Mouse (Mus musculus): ENCODE measurements around the gene Itgb4. TPM values are rescaled to one million over a fixed set of nuclear protein-coding genes. Genes with fewer than 3 reads are reported as not detected.

Itgb4 gene
- polyA plus RNA-seq, 2 experiments, result 0.11 to 0.17 TPM

GRCm38 (mm10) chr11:115997662-115998061 lies 23.2 kb downstream of the Itgb4 start:
- 74% methylated on average over 5 of the region's 5 CpGs for WGBS (ENCODE audit: insufficient replicate concordance)
- H3K4me2 ChIP-seq (ENCODE audit: low read depth), result no peak overlapping the region
- H3K27ac ChIP-seq, result no peak overlapping the region
- ATAC-seq (ENCODE audit: insufficient read depth) (no peak), DNase-seq (ENCODE audit: low read depth in 3 of 3, low spot score in 3 of 3) (no peak)
- TF ChIP-seq CTCF (IDR thresholded peaks at IDR 0.05; ENCODE audit: low read depth) (no peak), EP300 (IDR thresholded peaks at IDR 0.05; ENCODE audit: low read depth) (no peak)
- no peak overlapping the region for H3K4me3 ChIP-seq (ENCODE audit: insufficient read depth in 1 of 2, low read depth in 2 of 2, low read length in 2 of 2)
- peaks cover 0 to 2% of the 10 kb centered on the region in 2 experiments; a peak in 1 of 4 replicates for H3K4me1 ChIP-seq (replicated peaks; ENCODE audit: control insufficient read depth in 2 of 2, insufficient read depth in 2 of 2, low read length in 1 of 2)
- H3K27me3 ChIP-seq (ENCODE audit: control insufficient read depth, insufficient read depth, low read length), result no peaks in the 10 kb centered on the region
- no peak overlapping the region for H3K9ac ChIP-seq (replicated peaks)
- no peaks in the 10 kb centered on the region for H3K9me3 ChIP-seq (ENCODE audit: control insufficient read depth, low read length)
- H3K36me3 ChIP-seq (replicated peaks; ENCODE audit: control insufficient read depth, insufficient read depth, low read depth), result no peaks in the 10 kb centered on the region

- ATAC-seq (ENCODE audit: insufficient read depth) (0 out of 2 replicates have a peak, but pooled peaks have one; percentile 4), DNase-seq (ENCODE audit: low read depth in 3 of 3, low spot score in 3 of 3) (no peak)
- no peak overlapping the region for H3K4me3 ChIP-seq (ENCODE audit: insufficient read depth in 1 of 2, low read depth in 2 of 2, low read length in 2 of 2)
- no peak overlapping the region for H3K9ac ChIP-seq (replicated peaks)
- no peaks in the 10 kb centered on the region for H3K36me3 ChIP-seq (replicated peaks; ENCODE audit: control insufficient read depth, insufficient read depth, low read depth)
- WGBS (ENCODE audit: insufficient replicate concordance), result 13% methylated on average over 7 of the region's 7 CpGs
- no peak overlapping the region for H3K27ac ChIP-seq
- H3K4me1 ChIP-seq (replicated peaks; ENCODE audit: control insufficient read depth in 2 of 2, insufficient read depth in 2 of 2, low read length in 1 of 2), result peaks cover 0 to 2% of the 10 kb centered on the region in 2 experiments; a peak in 1 of 4 replicates
- no peak overlapping the region for H3K4me2 ChIP-seq (ENCODE audit: low read depth)
- TF ChIP-seq CTCF (IDR thresholded peaks at IDR 0.05; ENCODE audit: low read depth) (no peak), EP300 (IDR thresholded peaks at IDR 0.05; ENCODE audit: low read depth) (no peak)
- no peaks in the 10 kb centered on the region for H3K9me3 ChIP-seq (ENCODE audit: control insufficient read depth, low read length)
- H3K27me3 ChIP-seq (ENCODE audit: control insufficient read depth, insufficient read depth, low read length), result no peaks in the 10 kb centered on the region
Observed at GRCm38 (mm10) chr11:115999027-115999426, 24.5 kb downstream of the Itgb4 start.

DNA sequence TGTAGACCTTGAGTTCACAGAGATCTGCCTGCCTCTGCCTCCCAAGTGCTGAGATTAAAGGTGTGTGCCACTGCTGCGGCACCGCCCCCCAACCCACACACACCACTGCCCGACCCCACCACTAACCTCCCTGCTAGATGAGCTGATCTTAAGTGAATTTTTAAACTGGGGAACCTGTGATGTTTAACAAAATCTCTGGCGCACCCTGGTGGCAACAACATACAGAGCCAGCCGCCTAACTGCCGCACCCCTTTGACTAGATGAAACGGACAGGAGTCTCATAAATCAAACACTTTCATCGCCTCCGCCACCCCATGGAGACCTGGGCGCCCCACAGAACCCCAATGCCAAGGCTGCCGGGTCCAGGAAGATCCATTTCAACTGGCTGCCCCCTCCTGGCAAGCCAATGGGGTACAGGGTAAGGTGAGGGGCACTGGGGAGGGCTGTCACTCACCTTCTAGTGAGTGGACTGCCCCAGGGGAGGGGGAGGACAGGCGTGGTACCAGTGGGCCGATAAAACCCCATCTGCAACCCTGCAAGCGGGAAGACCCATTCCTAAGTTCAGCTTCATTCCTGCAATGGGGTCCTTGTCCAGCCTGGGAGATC lies 25.1 kb downstream of the Itgb4 start:
- H3K4me3 ChIP-seq (ENCODE audit: insufficient read depth in 1 of 2, low read depth in 2 of 2, low read length in 2 of 2), result no peak overlapping the region
- WGBS (ENCODE audit: insufficient replicate concordance), result 7% methylated on average over 14 of the region's 14 CpGs
- H3K4me2 ChIP-seq (ENCODE audit: low read depth), result no peak overlapping the region
- peak in 2 of 3 experiments; percentile 53 to 55 for DNase-seq (ENCODE audit: low read depth in 3 of 3, low spot score in 3 of 3)
- ATAC-seq (ENCODE audit: insufficient read depth), result 0 out of 2 replicates have a peak, but pooled peaks have one; percentile 23
- TF ChIP-seq EP300 (IDR thresholded peaks at IDR 0.05; ENCODE audit: low read depth), result no peak
- peak; percentile 74 for TF ChIP-seq CTCF (IDR thresholded peaks at IDR 0.05; ENCODE audit: low read depth)
- no peak overlapping the region for H3K9ac ChIP-seq (replicated peaks)
- H3K27me3 ChIP-seq (ENCODE audit: control insufficient read depth, insufficient read depth, low read length), result no peaks in the 10 kb centered on the region
- peaks cover 5% of the 10 kb centered on the region in 2 experiments; a peak in 3 of 4 replicates for H3K4me1 ChIP-seq (replicated peaks; ENCODE audit: control insufficient read depth in 2 of 2, insufficient read depth in 2 of 2, low read length in 1 of 2)
- H3K27ac ChIP-seq, result no peak overlapping the region
- no peaks in the 10 kb centered on the region for H3K36me3 ChIP-seq (replicated peaks; ENCODE audit: control insufficient read depth, insufficient read depth, low read depth)
- H3K9me3 ChIP-seq (ENCODE audit: control insufficient read depth, low read length), result no peaks in the 10 kb centered on the region

DNA sequence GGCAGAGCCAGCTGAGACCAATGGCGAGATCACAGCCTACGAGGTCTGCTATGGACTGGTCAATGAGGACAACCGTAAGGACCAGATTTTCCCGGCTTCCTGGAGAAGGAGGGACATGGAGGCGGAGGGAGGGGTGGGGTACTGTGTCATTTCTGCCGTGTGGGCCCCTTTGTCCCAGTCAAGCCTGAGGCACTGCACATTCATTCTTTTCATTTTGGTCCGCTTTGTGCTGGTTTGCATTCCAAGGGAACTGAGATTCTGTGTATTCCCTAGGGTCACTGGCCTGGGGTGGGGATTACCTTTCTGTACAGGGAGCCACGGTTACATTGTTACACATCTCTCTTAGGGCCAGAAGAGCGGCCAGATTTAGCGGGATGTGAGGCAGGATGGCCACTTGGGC lies 26.1 kb downstream of the Itgb4 start:
- H3K36me3 ChIP-seq (replicated peaks; ENCODE audit: control insufficient read depth, insufficient read depth, low read depth), result no peaks in the 10 kb centered on the region
- no peak for ATAC-seq (ENCODE audit: insufficient read depth)
- no peak overlapping the region for H3K4me2 ChIP-seq (ENCODE audit: low read depth)
- DNase-seq (ENCODE audit: low read depth in 3 of 3, low spot score in 3 of 3), result no peak
- no peak overlapping the region for H3K27ac ChIP-seq
- no peaks in the 10 kb centered on the region for H3K9me3 ChIP-seq (ENCODE audit: control insufficient read depth, low read length)
- no peak overlapping the region for H3K9ac ChIP-seq (replicated peaks)
- 56% methylated on average over 10 of the region's 10 CpGs for WGBS (ENCODE audit: insufficient replicate concordance)
- H3K4me1 ChIP-seq (replicated peaks; ENCODE audit: control insufficient read depth in 2 of 2, insufficient read depth in 2 of 2, low read length in 1 of 2), result peaks cover 7 to 9% of the 10 kb centered on the region in 2 experiments; a peak in 3 of 4 replicates
- H3K4me3 ChIP-seq (ENCODE audit: insufficient read depth in 1 of 2, low read depth in 2 of 2, low read length in 2 of 2), result no peak overlapping the region
- no peaks in the 10 kb centered on the region for H3K27me3 ChIP-seq (ENCODE audit: control insufficient read depth, insufficient read depth, low read length)
- TF ChIP-seq CTCF (IDR thresholded peaks at IDR 0.05; ENCODE audit: low read depth), result no peak
- no peak for TF ChIP-seq EP300 (IDR thresholded peaks at IDR 0.05; ENCODE audit: low read depth)

- DNase-seq (ENCODE audit: low read depth in 3 of 3, low spot score in 3 of 3), result no peak
- H3K9me3 ChIP-seq (ENCODE audit: control insufficient read depth, low read length), result no peaks in the 10 kb centered on the region
- 54% methylated on average over 6 of the region's 6 CpGs for WGBS (ENCODE audit: insufficient replicate concordance)
Observed at GRCm38 (mm10) chr11:116001725-116002124, 27.2 kb downstream of the Itgb4 start.

More at GRCm38 (mm10) chr11:116001725-116002124, 27.2 kb downstream of the Itgb4 start:
- H3K36me3 ChIP-seq (replicated peaks; ENCODE audit: control insufficient read depth, insufficient read depth, low read depth), result no peaks in the 10 kb centered on the region
- no peak overlapping the region for H3K27ac ChIP-seq
- no peak overlapping the region for H3K4me3 ChIP-seq (ENCODE audit: insufficient read depth in 1 of 2, low read depth in 2 of 2, low read length in 2 of 2)
- no peak overlapping the region for H3K4me2 ChIP-seq (ENCODE audit: low read depth)
- H3K9ac ChIP-seq (replicated peaks), result no peak overlapping the region
- H3K27me3 ChIP-seq (ENCODE audit: control insufficient read depth, insufficient read depth, low read length), result no peaks in the 10 kb centered on the region
- peaks cover 7 to 14% of the 10 kb centered on the region in 2 experiments; a peak in 3 of 4 replicates for H3K4me1 ChIP-seq (replicated peaks; ENCODE audit: control insufficient read depth in 2 of 2, insufficient read depth in 2 of 2, low read length in 1 of 2)
- no peak for TF ChIP-seq EP300 (IDR thresholded peaks at IDR 0.05; ENCODE audit: low read depth)
- no peak for TF ChIP-seq CTCF (IDR thresholded peaks at IDR 0.05; ENCODE audit: low read depth)
- no peak for ATAC-seq (ENCODE audit: insufficient read depth)

Measured in liver, embryonic 14.5 days (tissue).